Mouse (Mus musculus) forebrain, embryonic 13.5 days (tissue): ENCODE measurements at regions not wholly inside any gene's neighbourhood (a gene's known extent, or its start where the extent isn't known, plus 50 kb on each side); places are given as distances from the start of the nearest gene placed in this dataset.

ENCODE experiments used
- ATAC-seq: fragments of 200-750 bp; cut with Nextera tagmentation; 2 replicates; pipeline ENCODE4 v1.8.0; 2017
- H3K27ac ChIP-seq: fragments of 300-500 bp; sonication (generic); 2 replicates; pipeline ENCODE4 v1.5.1; 2015; ENCODE audit warnings: inconsistent platforms, mild to moderate bottlenecking, moderate library complexity
- H3K27me3 ChIP-seq: fragments of 300-500 bp; sonication (generic); 2 replicates; pipeline ENCODE4 v1.6.1; 2015; ENCODE audit warnings: mild to moderate bottlenecking, inconsistent platforms
- H3K36me3 ChIP-seq: fragments of 300-500 bp; sonication (generic); 2 replicates; pipeline ENCODE4 v1.6.1; 2015; ENCODE audit warnings: mild to moderate bottlenecking, inconsistent platforms; ENCODE audit not compliant: poor library complexity, severe bottlenecking
- H3K4me1 ChIP-seq: fragments of 300-500 bp; sonication (generic); 2 replicates; pipeline ENCODE4 v1.6.1; 2015; ENCODE audit warnings: inconsistent platforms
- H3K4me2 ChIP-seq: fragments of 300-500 bp; sonication (generic); 2 replicates; pipeline ENCODE4 v1.6.1; 2015; ENCODE audit warnings: inconsistent platforms, mild to moderate bottlenecking, moderate library complexity
- H3K4me3 ChIP-seq: fragments of 300-500 bp; sonication (generic); 2 replicates; pipeline ENCODE4 v1.5.1; 2015; ENCODE audit warnings: mild to moderate bottlenecking, inconsistent platforms
- H3K9ac ChIP-seq: fragments of 300-500 bp; sonication (generic); 2 replicates; pipeline ENCODE4 v1.6.1; 2015; ENCODE audit warnings: mild to moderate bottlenecking, inconsistent platforms
- H3K9me3 ChIP-seq: fragments of 300-500 bp; sonication (generic); replicated peaks from 2 replicates; pipeline ENCODE4 v1.6.1; 2016; ENCODE audit warnings: inconsistent platforms
- WGBS: fragments of 180-500 bp; shearing (Covaris S2); methylation state at CpG from one replicate; pipeline ENCODE4 v1.1.7; 2015; 5-methylcytosine and 5-hydroxymethylcytosine counted together

DNA sequence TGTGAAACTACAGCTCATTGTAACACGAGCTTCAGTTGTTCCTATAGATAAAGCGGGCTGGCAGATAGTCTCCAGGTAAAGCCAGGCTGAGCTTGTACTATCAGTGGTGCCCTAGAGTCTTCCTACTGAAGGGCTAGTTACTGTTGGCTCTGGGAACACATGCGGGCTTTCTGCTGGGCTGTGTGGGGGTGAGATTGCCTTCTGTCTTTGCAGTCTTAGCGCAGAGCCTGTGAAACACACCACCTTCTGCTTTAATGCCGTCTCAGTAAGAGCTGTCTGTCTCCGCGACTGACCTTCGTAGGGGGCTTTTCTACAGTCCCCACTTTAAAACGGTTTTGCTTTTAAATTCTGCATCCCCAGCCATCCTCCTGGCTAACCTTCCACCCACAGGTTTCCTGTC, 76.7 kb downstream of the Trim29 start:
- H3K9ac ChIP-seq: no peak overlapping the region
- no peak overlapping the region for H3K27ac ChIP-seq
- peaks cover 20% of the 10 kb centered on the region for H3K4me1 ChIP-seq
- no peak overlapping the region for H3K4me3 ChIP-seq
- no peak for ATAC-seq
- WGBS: 73% methylated on average over 9 of the region's 9 CpGs
- no peaks in the 10 kb centered on the region for H3K9me3 ChIP-seq
- H3K27me3 ChIP-seq: 0 out of 2 replicates have a peak, but pooled peaks cover 3% of the 10 kb centered on the region
- H3K4me2 ChIP-seq: no peak overlapping the region
- H3K36me3 ChIP-seq: no peaks in the 10 kb centered on the region

DNA sequence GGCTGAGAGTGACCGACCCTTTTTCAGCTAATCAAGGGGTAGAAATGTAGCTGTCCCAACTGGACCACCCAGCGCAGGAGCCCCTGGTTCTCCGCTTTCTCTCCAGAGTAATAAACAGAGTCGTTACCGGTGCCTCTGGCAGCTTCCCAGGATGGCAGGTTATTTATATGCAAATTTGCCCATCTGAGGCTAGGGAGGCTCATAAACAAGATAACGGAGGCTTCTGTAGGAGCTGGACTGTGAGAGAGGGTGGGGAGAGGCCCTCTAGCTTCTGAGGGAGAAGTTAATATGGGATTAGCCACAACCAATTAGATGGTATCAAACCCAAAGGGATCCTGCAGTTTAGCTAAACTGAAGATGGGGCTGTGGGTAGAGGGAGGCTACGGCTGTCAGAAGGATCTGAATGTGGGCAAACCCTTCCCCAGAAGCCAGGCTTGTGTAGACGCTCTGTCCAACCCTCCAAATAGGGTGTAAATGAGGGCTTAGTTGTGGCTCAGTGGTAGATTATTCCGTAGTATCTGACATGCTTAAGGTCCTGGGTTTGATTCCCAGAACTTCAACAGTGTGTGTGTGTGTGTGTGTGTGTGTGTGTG, 78.9 kb downstream of the Trim29 start:
- Histone ChIP-seq H3K27ac (no peak overlapping the region), H3K4me1 (peaks cover 11% of the 10 kb centered on the region), H3K9me3 (0 out of 2 replicates have a peak, but pooled peaks cover 4% of the 10 kb centered on the region), H3K27me3 (0 out of 2 replicates have a peak, but pooled peaks cover 3% of the 10 kb centered on the region), H3K4me2 (no peak overlapping the region), H3K4me3 (no peak overlapping the region), H3K9ac (no peak overlapping the region), H3K36me3 (no peaks in the 10 kb centered on the region)
- ATAC-seq: peak; percentile 48; the same call in 1 of the 2 replicates
- 12% methylated on average over 9 of the region's 9 CpGs for WGBS

DNA sequence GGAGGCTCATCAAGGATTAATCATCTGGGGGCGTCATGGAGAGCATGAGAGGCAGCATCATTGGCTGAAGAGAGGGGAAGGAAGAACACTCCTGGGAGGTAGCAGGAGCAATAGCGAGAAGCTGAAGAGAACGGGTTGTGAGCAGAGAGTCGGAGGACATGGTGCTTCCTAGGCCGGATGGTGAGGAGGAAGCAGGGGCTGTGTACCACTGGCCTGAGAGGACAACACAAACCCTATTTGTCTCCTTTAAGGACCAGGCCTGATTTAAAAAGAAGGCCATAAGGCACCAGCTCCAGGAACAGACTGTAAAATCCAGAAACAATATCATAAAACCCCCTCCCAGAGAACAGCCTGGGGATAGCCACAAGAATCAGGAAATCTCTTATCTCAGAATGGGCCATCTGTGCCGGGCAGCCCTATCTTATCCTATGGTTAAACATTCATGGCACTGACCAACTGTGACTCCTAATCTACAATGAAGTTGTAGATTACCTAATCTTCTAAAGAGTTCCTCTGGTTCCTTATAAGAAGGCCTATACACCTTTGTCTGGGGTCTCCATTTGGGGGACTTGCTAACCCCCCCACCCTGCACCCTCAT, 81.9 kb downstream of the Trim29 start:
- Histone ChIP-seq H3K4me3 (no peak overlapping the region), H3K27ac (no peak overlapping the region), H3K27me3 (no peaks in the 10 kb centered on the region), H3K4me2 (no peak overlapping the region), H3K9ac (no peak overlapping the region), H3K9me3 (0 out of 2 replicates have a peak, but pooled peaks cover 4% of the 10 kb centered on the region), H3K36me3 (no peaks in the 10 kb centered on the region), H3K4me1 (peaks cover 11% of the 10 kb centered on the region)
- WGBS: 93% methylated on average over 6 of the region's 6 CpGs
- ATAC-seq: no peak

DNA sequence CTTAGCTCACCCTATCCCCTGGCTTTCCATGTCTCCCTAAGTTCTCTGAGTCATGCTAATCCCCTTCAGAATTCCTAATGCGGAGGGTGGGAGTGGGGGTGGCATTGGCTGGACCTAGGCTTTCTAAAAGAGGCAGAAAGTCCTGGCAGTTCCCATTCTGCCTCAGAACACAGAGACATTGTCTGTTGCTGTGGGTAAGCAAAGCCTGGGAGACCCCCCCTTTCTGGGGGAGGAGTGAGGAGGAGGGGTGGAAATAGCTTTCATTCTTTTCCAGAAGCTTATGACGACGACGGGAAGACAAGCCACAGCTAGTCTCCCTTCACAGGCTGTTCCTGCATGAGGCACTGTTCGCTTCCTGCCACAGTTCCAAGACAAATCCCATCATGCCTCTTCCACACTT, 83.6 kb downstream of the Trim29 start:
- WGBS: 41% methylated on average over 5 of the region's 5 CpGs
- Histone ChIP-seq H3K9ac (no peak overlapping the region), H3K27me3 (no peaks in the 10 kb centered on the region), H3K9me3 (0 out of 2 replicates have a peak, but pooled peaks cover 4% of the 10 kb centered on the region), H3K4me3 (no peak overlapping the region), H3K4me1 (peaks cover 9% of the 10 kb centered on the region), H3K36me3 (no peaks in the 10 kb centered on the region), H3K4me2 (no peak overlapping the region), H3K27ac (no peak overlapping the region)
- ATAC-seq: no peak

DNA sequence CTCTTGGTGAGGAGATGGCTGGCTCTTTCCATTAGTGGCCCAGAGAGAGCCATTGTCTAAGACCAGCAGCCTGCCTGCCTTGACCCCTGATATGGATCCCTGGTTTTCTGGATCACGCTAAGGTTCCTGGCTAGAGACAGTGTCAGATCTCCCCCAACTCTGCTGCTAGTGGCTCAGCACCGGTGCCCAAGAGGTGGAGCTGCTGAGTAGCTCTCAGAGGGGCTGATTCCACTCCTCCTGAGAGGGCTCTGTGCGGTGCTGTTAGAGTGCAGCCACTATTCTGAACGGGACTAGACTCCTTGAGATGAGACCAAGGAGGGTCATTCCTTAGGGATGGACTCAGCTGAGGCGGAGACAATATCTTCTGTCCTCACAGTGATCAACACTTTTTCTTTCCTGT, 84.6 kb downstream of the Trim29 start:
- H3K27ac ChIP-seq: no peak overlapping the region
- H3K27me3 ChIP-seq: no peaks in the 10 kb centered on the region
- H3K36me3 ChIP-seq: no peaks in the 10 kb centered on the region
- H3K9me3 ChIP-seq: 0 out of 2 replicates have a peak, but pooled peaks cover 4% of the 10 kb centered on the region
- H3K4me3 ChIP-seq: no peak overlapping the region
- no peaks in the 10 kb centered on the region for H3K4me1 ChIP-seq
- H3K9ac ChIP-seq: no peak overlapping the region
- no peak overlapping the region for H3K4me2 ChIP-seq
- WGBS: 46% methylated on average over 5 of the region's 5 CpGs
- no peak for ATAC-seq

DNA sequence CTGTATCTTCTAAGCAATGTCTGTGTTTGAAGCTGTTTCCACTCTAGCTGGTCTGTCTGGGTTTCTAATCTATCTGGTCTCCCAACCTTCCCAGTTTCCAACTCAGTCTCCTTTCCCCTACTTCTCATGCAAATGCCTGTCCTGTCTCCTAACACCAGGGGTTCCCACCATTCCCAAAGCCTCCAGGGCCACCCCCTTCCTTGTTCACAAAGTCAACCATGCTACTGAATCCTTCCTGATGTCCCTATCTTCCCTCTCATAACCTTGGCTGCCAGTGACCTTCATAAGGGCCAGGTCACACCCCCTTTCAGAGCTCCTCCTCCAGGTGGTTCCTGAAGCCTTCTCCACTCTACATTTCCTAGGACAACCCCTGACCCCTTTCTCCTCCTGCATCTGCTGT, 85.9 kb downstream of the Trim29 start:
- Histone ChIP-seq H3K4me1 (no peaks in the 10 kb centered on the region), H3K36me3 (no peaks in the 10 kb centered on the region), H3K27ac (no peak overlapping the region), H3K4me2 (no peak overlapping the region), H3K9ac (no peak overlapping the region), H3K9me3 (0 out of 2 replicates have a peak, but pooled peaks cover 4% of the 10 kb centered on the region), H3K4me3 (no peak overlapping the region), H3K27me3 (no peaks in the 10 kb centered on the region)
- ATAC-seq: no peak

DNA sequence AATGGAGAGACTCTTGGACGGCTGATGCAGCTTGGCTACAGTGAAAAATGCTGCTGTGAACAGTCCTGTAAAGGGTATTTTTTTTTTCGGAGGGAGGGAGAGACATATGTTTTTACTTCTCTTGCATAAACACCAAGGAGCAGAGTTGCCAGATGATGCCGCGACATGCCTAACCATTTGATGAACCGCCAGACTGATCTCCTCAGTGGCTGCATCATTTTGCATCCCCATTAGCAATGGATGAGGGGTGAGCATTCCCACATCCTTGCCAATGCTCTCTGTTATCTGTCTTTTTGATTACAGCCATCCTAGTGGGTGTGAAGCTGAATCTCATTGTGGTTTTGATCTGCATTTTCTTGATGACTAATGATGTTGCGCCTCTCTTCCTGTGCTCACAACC, 97.8 kb downstream of the Trim29 start:
- no peak overlapping the region for H3K9ac ChIP-seq
- no peaks in the 10 kb centered on the region for H3K27me3 ChIP-seq
- no peaks in the 10 kb centered on the region for H3K9me3 ChIP-seq
- no peaks in the 10 kb centered on the region for H3K36me3 ChIP-seq
- no peak for ATAC-seq
- H3K4me1 ChIP-seq: no peaks in the 10 kb centered on the region
- no peak overlapping the region for H3K4me2 ChIP-seq
- no peak overlapping the region for H3K4me3 ChIP-seq
- 76% methylated on average over 6 of the region's 6 CpGs for WGBS
- H3K27ac ChIP-seq: no peak overlapping the region

DNA sequence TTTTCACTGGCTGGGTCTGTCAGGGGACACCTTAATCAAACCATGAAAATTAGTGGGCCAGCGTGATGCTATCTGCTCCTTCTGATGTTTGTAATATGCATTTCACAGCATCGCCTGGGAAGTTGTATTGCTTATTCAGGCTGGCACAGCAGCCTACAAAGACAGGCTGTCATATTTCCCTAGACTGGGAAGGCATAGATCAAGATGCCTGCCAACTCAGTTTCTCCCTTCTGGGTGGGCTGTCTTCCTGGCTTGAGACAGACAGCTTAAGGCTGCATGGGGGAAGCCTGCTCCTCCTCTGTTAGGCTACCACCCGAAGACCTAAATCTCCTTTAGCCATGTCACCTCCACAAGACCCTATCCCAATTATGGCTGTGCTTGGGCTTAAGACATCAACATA, 101.8 kb downstream of the Trim29 start:
- WGBS: 71% methylated on average over 3 of the region's 3 CpGs
- H3K4me2 ChIP-seq: no peak overlapping the region
- no peak for ATAC-seq

DNA sequence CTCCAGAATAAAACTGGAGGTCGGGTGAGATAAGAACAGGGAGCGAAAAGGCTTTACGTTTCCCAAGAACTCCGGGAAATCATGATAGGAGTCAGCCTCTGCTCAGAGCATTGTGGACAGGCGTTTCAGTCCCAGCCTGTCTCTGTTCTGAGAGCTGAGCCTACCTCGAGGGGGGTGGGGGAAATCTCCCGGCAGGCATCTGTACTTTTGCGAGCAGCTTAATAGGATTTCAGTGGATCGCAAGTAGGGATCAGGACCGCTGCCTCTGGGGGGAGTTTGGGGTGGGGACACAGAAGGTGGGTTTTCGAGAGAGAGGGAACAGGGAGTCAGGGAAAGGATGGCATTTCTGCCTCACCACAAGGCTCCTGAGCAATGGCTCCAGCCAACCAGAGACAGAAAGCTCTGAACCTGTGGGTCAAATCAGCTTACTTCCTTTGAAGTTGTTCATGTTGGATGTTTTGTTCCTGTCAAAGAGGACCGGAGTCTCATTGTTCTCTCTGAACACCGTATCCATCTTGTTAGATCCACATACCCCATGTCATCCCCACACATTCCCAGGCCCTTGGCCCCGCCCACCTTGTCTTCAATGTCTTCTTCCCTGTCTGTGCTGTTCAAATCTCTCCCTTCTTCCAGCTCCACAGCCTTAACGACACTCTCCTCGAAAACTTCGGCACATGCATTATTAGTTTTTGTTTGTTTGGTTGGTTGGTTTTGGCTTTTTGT, 109.5 kb downstream of the Trim29 start:
- no peak for ATAC-seq
- Histone ChIP-seq H3K36me3 (no peaks in the 10 kb centered on the region), H3K4me1 (0 out of 2 replicates have a peak, but pooled peaks cover 4% of the 10 kb centered on the region), H3K4me3 (no peak overlapping the region), H3K27ac (no peak overlapping the region), H3K27me3 (no peaks in the 10 kb centered on the region; the same call in 1 of the 2 replicates), H3K9me3 (no peaks in the 10 kb centered on the region), H3K4me2 (peak overlapping the region; percentile 32), H3K9ac (no peak overlapping the region)
- 15% methylated on average over 17 of the region's 17 CpGs for WGBS

More for the DNA sequence above, 101.8 kb downstream of the Trim29 start:
- Histone ChIP-seq H3K27ac (no peak overlapping the region), H3K9me3 (no peaks in the 10 kb centered on the region), H3K27me3 (no peaks in the 10 kb centered on the region), H3K36me3 (no peaks in the 10 kb centered on the region), H3K9ac (no peak overlapping the region), H3K4me3 (no peak overlapping the region), H3K4me1 (no peaks in the 10 kb centered on the region)

DNA sequence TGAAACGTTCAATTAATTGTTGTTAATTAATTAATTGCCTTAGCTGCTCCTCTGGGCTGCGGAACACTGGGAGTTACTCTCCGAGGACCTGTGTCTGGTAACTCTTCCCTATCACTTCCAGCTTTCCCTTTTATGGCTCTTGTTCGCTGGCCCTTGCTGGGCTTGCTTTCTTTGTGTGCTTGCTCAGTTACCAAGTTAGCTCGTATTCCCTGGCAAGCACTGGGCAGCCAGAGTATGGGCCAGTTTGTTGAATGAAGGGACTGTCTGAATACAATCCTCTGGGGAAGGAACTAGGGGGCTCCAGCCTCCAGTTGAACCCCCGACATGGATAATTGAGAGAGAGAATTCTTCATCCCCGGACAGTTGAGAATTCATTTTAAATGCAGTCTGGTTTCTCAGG, 116.4 kb downstream of the Trim29 start:
- H3K4me3 ChIP-seq: no peak overlapping the region
- ATAC-seq: no peak
- no peaks in the 10 kb centered on the region for H3K4me1 ChIP-seq
- H3K27me3 ChIP-seq: no peaks in the 10 kb centered on the region
- H3K9me3 ChIP-seq: no peaks in the 10 kb centered on the region
- no peak overlapping the region for H3K4me2 ChIP-seq
- no peaks in the 10 kb centered on the region for H3K36me3 ChIP-seq
- H3K9ac ChIP-seq: no peak overlapping the region
- 41% methylated on average over 7 of the region's 7 CpGs for whole genome bisulfite sequencing
- H3K27ac ChIP-seq: no peak overlapping the region

DNA sequence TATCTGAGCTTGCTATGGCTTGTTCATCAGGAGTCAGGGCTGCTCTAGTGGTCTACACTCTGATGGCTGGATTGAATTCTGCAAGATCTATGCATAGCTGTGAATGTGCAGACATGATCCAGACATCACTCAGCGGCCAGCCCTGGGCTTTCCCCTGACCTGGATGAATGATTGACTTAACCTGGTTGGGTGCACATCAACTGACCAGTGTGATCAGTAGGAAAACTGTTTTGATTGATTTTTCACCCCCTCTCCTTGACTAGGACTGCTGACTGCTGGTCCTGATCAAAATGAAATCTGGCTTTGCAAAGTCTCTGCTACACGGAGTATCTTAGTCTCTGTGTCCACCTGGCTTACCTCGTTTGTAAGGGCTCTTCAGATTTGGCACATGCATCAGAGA, 123.3 kb downstream of the Trim29 start:
- no peak overlapping the region for H3K4me3 ChIP-seq
- H3K27ac ChIP-seq: no peak overlapping the region
- no peak for ATAC-seq
- no peaks in the 10 kb centered on the region for H3K9me3 ChIP-seq
- H3K27me3 ChIP-seq: no peaks in the 10 kb centered on the region
- H3K4me1 ChIP-seq: peaks cover 20% of the 10 kb centered on the region
- H3K36me3 ChIP-seq: no peaks in the 10 kb centered on the region
- no peak overlapping the region for H3K9ac ChIP-seq
- 75% methylated on average over 3 of the region's 3 CpGs for WGBS
- no peak overlapping the region for H3K4me2 ChIP-seq

DNA sequence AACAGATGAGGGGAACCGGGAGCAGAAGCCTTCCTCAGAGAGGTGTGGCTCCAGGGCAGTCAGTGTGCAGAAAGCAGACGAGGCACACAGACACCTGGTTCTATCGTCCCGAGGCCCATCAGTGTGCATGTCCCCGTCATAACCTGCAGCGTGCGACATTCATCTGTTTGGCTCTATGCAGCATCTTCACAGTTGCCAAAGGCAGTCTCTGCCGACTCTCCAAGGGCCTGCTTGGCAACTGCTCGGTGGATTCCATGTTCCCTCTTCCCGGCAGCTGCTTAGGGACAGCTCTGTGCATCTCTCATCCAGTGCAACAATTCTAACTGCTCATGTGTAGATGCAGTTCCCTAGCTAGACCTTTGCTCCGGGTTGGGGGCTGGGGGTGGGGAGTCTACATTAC, 127.8 kb downstream of the Trim29 start:
- H3K27ac ChIP-seq: no peak overlapping the region
- H3K27me3 ChIP-seq: no peaks in the 10 kb centered on the region
- H3K9me3 ChIP-seq: no peaks in the 10 kb centered on the region
- H3K9ac ChIP-seq: no peak overlapping the region
- no peaks in the 10 kb centered on the region for H3K36me3 ChIP-seq
- H3K4me2 ChIP-seq: no peak overlapping the region
- H3K4me1 ChIP-seq: peaks cover 22% of the 10 kb centered on the region
- 81% methylated on average over 11 of the region's 11 CpGs for WGBS
- no peak for ATAC-seq
- H3K4me3 ChIP-seq: no peak overlapping the region
